Mouse (Mus musculus): Measurements from ENCODE around the gene Sgms2. TPM values are rescaled to one million over a fixed set of nuclear protein-coding genes. Genes with fewer than 3 reads are reported as not detected.

Gene Sgms2
- polyA plus RNA-seq, 1 experiment from 2014 or later, result 1.5 TPM

DNA sequence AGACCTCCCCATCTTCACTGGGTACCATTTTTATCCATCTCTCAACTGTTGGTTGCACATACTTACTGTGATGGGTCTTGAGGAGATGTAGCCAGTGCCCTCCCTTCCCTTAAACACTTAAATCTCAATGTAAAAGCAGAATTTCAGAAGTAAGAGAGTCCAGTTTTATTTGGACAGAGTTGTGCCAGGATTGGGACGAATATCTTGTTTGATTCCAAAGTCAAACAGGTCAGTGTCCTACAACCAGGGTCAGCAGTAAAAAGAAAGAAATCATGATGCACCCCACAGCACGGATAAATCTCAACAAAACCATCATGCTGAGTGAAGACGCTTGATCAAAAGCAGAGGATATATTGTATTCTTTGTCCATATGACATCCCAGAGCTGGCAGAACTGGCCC is 183.4 kb downstream of the Sgms2 start:
- no peak for DNase-seq (ENCODE audit: low spot score)
- Histone ChIP-seq H3K27ac (replicated peaks; ENCODE audit: low read depth, low read length) (no peak overlapping the region), H3K36me3 (ENCODE audit: control insufficient read depth, insufficient read depth, low read length) (no peaks in the 10 kb centered on the region), H3K4me3 (ENCODE audit: low read depth, low read length) (no peak overlapping the region), H3K4me2 (ENCODE audit: low read depth, severe bottlenecking) (no peak overlapping the region), H3K9ac (ENCODE audit: low read length) (no peak overlapping the region), H3K9me3 (ENCODE audit: control insufficient read depth, low read length) (0 out of 2 replicates have a peak, but pooled peaks cover 2% of the 10 kb centered on the region), H3K27me3 (ENCODE audit: control insufficient read depth, insufficient read depth, low read length) (no peaks in the 10 kb centered on the region), H3K4me1 (ENCODE audit: control insufficient read depth, insufficient read depth, low read length) (no peaks in the 10 kb centered on the region)
- 90% methylated on average over 3 of the region's 3 CpGs for WGBS
- no peak for ATAC-seq (ENCODE audit: insufficient number of reproducible peaks, low FRiP score, low TSS enrichment, low read depth)

DNA sequence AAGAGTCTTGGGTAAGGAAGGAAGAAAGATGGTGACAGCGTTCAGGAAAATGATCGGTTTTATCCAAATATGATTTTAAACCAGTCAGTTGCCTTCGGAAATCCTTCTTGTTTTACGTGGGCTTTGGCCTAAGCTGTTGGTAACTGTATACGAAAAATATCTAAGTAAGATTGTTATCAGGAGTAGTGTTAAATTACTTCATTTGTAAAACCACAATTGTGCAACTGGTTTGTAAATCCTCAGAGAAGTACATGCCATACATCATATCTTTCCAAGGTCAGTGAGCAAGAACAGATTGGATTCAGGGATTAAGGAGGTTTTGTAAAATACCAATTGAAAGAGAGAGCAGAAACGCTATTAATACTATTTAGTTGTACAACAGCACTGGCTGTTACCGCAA is 185.0 kb downstream of the Sgms2 start:
- Histone ChIP-seq H3K4me1 (ENCODE audit: control insufficient read depth, insufficient read depth, low read length) (no peaks in the 10 kb centered on the region), H3K27me3 (ENCODE audit: control insufficient read depth, insufficient read depth, low read length) (no peaks in the 10 kb centered on the region), H3K27ac (replicated peaks; ENCODE audit: low read depth, low read length) (no peak overlapping the region), H3K9ac (ENCODE audit: low read length) (no peak overlapping the region), H3K4me3 (ENCODE audit: low read depth, low read length) (no peak overlapping the region), H3K4me2 (ENCODE audit: low read depth, severe bottlenecking) (no peak overlapping the region), H3K9me3 (ENCODE audit: control insufficient read depth, low read length) (0 out of 2 replicates have a peak, but pooled peaks cover 2% of the 10 kb centered on the region), H3K36me3 (ENCODE audit: control insufficient read depth, insufficient read depth, low read length) (no peaks in the 10 kb centered on the region)
- DNase-seq (ENCODE audit: low spot score) (no peak), ATAC-seq (ENCODE audit: insufficient number of reproducible peaks, low FRiP score, low TSS enrichment, low read depth) (no peak)
- 88% methylated on average over 7 of the region's 7 CpGs for WGBS

DNA sequence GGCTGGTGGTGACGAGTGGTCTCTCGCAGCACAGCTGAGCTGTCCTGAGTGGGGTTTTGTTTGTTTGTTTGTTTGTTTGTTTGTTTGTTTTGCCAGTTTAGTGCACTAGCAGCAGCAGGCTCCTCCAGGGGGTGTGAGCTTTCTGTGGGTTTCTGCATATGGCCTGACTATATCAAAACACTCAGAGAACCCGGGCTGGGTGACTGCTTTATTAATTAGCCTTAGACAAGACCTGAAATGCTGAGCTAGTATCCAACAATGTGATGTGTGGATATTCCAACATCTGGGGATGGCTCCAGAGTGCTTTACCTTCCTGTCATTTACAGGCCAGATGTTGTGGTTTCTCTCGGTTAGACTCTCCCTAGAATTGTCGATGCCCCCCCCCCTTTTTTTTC is 187.9 kb downstream of the Sgms2 start:
- Histone ChIP-seq H3K27ac (replicated peaks; ENCODE audit: low read depth, low read length) (no peak overlapping the region), H3K36me3 (ENCODE audit: control insufficient read depth, insufficient read depth, low read length) (no peaks in the 10 kb centered on the region), H3K4me2 (ENCODE audit: low read depth, severe bottlenecking) (peak overlapping the region; percentile 89), H3K4me1 (ENCODE audit: control insufficient read depth, insufficient read depth, low read length) (0 out of 2 replicates have a peak, but pooled peaks cover under 1% of the 10 kb centered on the region), H3K9me3 (ENCODE audit: control insufficient read depth, low read length) (no peaks in the 10 kb centered on the region), H3K9ac (ENCODE audit: low read length) (no peak overlapping the region; the same call in 1 of the 2 replicates), H3K4me3 (ENCODE audit: low read depth, low read length) (peak overlapping the region; percentile 65), H3K27me3 (ENCODE audit: control insufficient read depth, insufficient read depth, low read length) (no peaks in the 10 kb centered on the region)
- WGBS, result 20% methylated on average over 5 of the region's 5 CpGs
- ATAC-seq (ENCODE audit: insufficient number of reproducible peaks, low FRiP score, low TSS enrichment, low read depth) (no peak), DNase-seq (ENCODE audit: low spot score) (no peak)

DNA sequence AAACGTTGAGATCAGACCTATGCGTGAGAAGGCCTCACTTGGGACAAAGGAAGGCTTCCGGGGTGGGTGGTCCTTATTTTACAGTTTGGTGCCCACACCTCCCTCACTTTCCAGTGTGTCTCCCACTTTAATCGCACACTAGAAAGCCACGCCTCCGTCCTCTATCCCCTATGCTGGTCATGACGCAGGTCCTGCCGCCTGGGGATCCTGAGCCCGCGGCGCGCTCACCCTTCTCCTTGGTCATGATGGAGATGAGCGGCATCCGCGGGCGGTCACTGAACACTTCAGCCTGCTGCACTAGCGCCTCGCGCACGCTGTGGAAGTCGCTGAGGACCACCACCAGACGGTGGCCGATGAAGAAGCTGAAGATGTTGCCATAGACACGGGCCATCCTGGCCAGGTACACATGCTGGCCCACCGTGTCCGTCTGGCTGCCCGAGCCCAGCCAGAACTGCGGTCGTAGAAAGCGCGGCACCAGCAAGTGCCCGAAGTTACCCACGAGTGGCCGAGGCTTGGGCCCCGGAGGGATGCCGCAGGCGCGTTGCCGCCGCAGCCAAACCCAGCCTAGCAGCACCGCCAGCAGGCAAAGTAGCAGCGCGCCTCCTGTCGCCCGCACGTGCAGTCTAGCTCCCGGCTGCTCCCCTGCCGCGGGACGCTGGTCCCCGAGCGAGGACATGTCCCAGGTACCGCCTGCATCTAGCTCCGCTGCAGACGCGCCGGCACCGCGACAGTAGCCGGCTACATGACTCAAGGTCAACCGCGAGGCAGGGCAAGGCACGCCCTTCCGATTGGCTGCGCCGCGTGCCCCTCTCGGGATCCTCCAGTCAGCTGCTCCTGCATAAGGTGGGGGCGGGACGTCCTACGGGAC is 188.5 kb downstream of the Sgms2 start, which contains the start of gene Cyp2u1:
Gene Cyp2u1, minus strand, starts transcription at position 776 of the 868 bp plus-strand sequence.
- Histone ChIP-seq H3K4me2 (ENCODE audit: low read depth, severe bottlenecking) (peak within 1 kb of the TSS; percentile 89), H3K9me3 (ENCODE audit: control insufficient read depth, low read length) (no peaks in the 10 kb centered on the region), H3K4me1 (ENCODE audit: control insufficient read depth, insufficient read depth, low read length) (0 out of 2 replicates have a peak, but pooled peaks cover 6% of the 10 kb centered on the region), H3K9ac (ENCODE audit: low read length) (peak within 1 kb of the TSS; percentile 28), H3K4me3 (ENCODE audit: low read depth, low read length) (peak within 1 kb of the TSS; percentile 65), H3K27me3 (ENCODE audit: control insufficient read depth, insufficient read depth, low read length) (no peaks in the 10 kb centered on the region), H3K27ac (replicated peaks; ENCODE audit: low read depth, low read length) (no peak within 1 kb of the TSS), H3K36me3 (ENCODE audit: control insufficient read depth, insufficient read depth, low read length) (no peaks in the 10 kb centered on the region)
- ATAC-seq (ENCODE audit: insufficient number of reproducible peaks, low FRiP score, low TSS enrichment, low read depth) (peak; percentile 94), DNase-seq (ENCODE audit: low spot score) (peak; percentile 90)
- WGBS, result under 1% methylated on average over 71 of the region's 71 CpGs

DNA sequence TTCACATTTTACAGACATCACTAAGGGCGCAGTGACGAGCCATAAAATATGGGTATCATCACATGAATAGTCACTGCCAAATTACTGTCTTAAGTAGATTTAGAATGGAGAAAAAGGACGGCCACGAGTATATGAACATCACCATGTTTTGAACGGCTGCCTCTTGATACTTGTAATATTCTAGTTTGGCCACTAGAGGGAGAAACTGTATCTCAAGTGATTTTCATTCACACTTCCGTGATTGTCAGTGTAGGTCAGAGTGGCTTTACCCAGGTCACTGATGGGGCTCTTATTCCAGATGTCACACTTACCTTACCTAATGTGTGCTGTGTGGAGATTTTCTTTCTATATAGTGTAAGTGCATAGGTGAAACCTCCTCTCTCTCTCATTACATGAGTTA is 191.3 kb downstream of the Sgms2 start:
- H3K9ac ChIP-seq (ENCODE audit: low read length), result no peak overlapping the region
- 0 out of 2 replicates have a peak, but pooled peaks cover 7% of the 10 kb centered on the region for H3K4me1 ChIP-seq (ENCODE audit: control insufficient read depth, insufficient read depth, low read length)
- no peak overlapping the region for H3K4me2 ChIP-seq (ENCODE audit: low read depth, severe bottlenecking)
- H3K36me3 ChIP-seq (ENCODE audit: control insufficient read depth, insufficient read depth, low read length), result no peaks in the 10 kb centered on the region
- DNase-seq (ENCODE audit: low spot score) (peak; percentile 21), ATAC-seq (ENCODE audit: insufficient number of reproducible peaks, low FRiP score, low TSS enrichment, low read depth) (no peak)
- WGBS, result 11% methylated on average over 6 of the region's 6 CpGs
- H3K27me3 ChIP-seq (ENCODE audit: control insufficient read depth, insufficient read depth, low read length), result no peaks in the 10 kb centered on the region
- H3K4me3 ChIP-seq (ENCODE audit: low read depth, low read length), result no peak overlapping the region
- no peaks in the 10 kb centered on the region for H3K9me3 ChIP-seq (ENCODE audit: control insufficient read depth, low read length)
- H3K27ac ChIP-seq (replicated peaks; ENCODE audit: low read depth, low read length), result no peak overlapping the region

DNA sequence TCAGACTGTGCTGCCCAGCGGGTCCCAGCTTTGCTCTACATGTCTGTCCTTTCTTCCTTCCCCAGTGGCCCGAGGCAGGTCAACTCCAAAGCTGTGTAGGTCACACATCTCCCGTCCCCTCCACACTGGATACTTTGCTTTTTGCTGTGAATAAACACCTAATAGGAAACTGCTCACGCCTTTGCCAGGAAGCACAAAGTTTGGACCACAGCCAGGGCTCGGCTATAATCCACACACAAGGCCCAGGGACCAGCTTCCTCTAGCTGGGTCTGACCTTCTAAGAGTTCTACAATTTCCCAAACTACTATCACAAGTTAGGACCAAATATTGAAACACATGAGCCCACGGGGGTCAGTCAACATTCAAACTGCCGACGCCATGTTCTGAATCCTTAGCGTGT is 192.1 kb downstream of the Sgms2 start:
- Histone ChIP-seq H3K4me2 (ENCODE audit: low read depth, severe bottlenecking) (no peak overlapping the region), H3K4me3 (ENCODE audit: low read depth, low read length) (no peak overlapping the region), H3K4me1 (ENCODE audit: control insufficient read depth, insufficient read depth, low read length) (0 out of 2 replicates have a peak, but pooled peaks cover 7% of the 10 kb centered on the region), H3K9ac (ENCODE audit: low read length) (no peak overlapping the region), H3K27ac (replicated peaks; ENCODE audit: low read depth, low read length) (no peak overlapping the region), H3K9me3 (ENCODE audit: control insufficient read depth, low read length) (no peaks in the 10 kb centered on the region), H3K27me3 (ENCODE audit: control insufficient read depth, insufficient read depth, low read length) (no peaks in the 10 kb centered on the region), H3K36me3 (ENCODE audit: control insufficient read depth, insufficient read depth, low read length) (no peaks in the 10 kb centered on the region)
- no peak for ATAC-seq (ENCODE audit: insufficient number of reproducible peaks, low FRiP score, low TSS enrichment, low read depth)
- WGBS, result 90% methylated on average over 9 of the region's 9 CpGs
- no peak for DNase-seq (ENCODE audit: low spot score)

DNA sequence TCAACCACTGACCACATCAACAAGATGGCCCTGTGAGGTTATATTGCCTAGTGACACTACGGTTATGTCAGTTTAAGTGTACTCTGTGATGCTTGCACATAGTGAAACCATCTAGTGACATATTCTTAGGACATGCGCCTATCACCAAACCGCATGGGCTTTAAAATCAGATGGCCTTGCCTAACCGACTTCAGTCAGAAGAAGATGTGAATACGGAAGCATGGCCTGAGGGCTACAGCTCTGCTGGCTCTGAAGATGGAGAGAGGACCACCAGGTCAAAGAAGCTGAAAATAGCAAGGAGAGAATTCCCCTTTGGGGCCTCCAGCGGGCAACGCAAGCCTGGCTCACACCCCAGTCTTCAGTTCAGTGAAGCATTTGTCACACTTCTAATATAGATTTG is 194.3 kb downstream of the Sgms2 start:
- no peak overlapping the region for H3K4me2 ChIP-seq (ENCODE audit: low read depth, severe bottlenecking)
- no peak overlapping the region for H3K9ac ChIP-seq (ENCODE audit: low read length)
- DNase-seq (ENCODE audit: low spot score) (no peak), ATAC-seq (ENCODE audit: insufficient number of reproducible peaks, low FRiP score, low TSS enrichment, low read depth) (no peak)
- H3K4me3 ChIP-seq (ENCODE audit: low read depth, low read length), result no peak overlapping the region
- H3K4me1 ChIP-seq (ENCODE audit: control insufficient read depth, insufficient read depth, low read length), result 0 out of 2 replicates have a peak, but pooled peaks cover 7% of the 10 kb centered on the region
- WGBS, result 90% methylated on average over 7 of the region's 7 CpGs
- H3K36me3 ChIP-seq (ENCODE audit: control insufficient read depth, insufficient read depth, low read length), result no peaks in the 10 kb centered on the region
- H3K27ac ChIP-seq (replicated peaks; ENCODE audit: low read depth, low read length), result no peak overlapping the region
- no peaks in the 10 kb centered on the region for H3K27me3 ChIP-seq (ENCODE audit: control insufficient read depth, insufficient read depth, low read length)
- H3K9me3 ChIP-seq (ENCODE audit: control insufficient read depth, low read length), result no peaks in the 10 kb centered on the region

DNA sequence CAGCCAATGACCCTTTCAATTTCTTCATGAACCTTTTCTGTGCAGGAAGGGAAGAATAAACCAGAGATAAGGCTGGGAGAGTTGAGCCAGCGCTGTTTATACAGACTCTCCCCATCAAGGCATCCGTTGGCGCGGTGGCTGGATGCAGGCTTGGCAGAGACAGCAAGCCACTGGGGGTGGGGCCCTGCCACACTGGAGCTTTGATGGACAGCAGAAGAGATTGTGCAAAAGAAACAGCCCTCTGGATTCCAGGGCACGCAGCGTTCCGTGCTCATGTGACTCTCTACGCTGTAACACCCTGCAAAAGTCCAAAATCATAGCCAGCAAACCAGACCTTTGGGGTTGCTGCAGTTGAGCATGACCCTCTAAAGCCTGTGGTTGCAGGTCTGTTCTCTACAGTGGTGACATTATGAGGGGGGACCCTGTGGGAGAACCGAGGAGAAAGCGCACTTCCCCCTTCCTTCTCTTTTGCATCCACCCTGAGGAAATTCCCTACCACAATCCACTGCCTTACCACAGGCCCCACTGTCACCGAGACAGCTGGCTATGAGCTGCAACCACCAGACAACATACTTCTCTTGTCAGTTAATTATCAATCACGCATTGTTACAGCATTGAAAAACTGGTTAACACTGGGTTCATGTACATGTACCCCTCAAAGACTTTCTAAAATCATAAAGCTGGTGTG is 195.6 kb downstream of the Sgms2 start:
- ATAC-seq (ENCODE audit: insufficient number of reproducible peaks, low FRiP score, low TSS enrichment, low read depth), result no peak
- no peak overlapping the region for H3K4me3 ChIP-seq (ENCODE audit: low read depth, low read length)
- no peaks in the 10 kb centered on the region for H3K27me3 ChIP-seq (ENCODE audit: control insufficient read depth, insufficient read depth, low read length)
- no peak overlapping the region for H3K4me2 ChIP-seq (ENCODE audit: low read depth, severe bottlenecking)
- H3K9ac ChIP-seq (ENCODE audit: low read length), result no peak overlapping the region
- no peak for DNase-seq (ENCODE audit: low spot score)
- H3K36me3 ChIP-seq (ENCODE audit: control insufficient read depth, insufficient read depth, low read length), result no peaks in the 10 kb centered on the region
- 0 out of 2 replicates have a peak, but pooled peaks cover 7% of the 10 kb centered on the region for H3K4me1 ChIP-seq (ENCODE audit: control insufficient read depth, insufficient read depth, low read length)
- 89% methylated on average over 12 of the region's 12 CpGs for WGBS
- H3K27ac ChIP-seq (replicated peaks; ENCODE audit: low read depth, low read length), result no peak overlapping the region
- no peaks in the 10 kb centered on the region for H3K9me3 ChIP-seq (ENCODE audit: control insufficient read depth, low read length)
